Mouse (Mus musculus) thymus, postnatal 14 days (tissue): ENCODE results near the gene Cfhr2.
"Not testable (repeated sequence)": the region's sequence is repeated elsewhere in the genome, so short reads cannot be mapped to it uniquely, and the experiment has no call there.

ENCODE experiments used
- DNase-seq: peaks from one replicate; pipeline ENCODE4 v3.0.0; 2021

Cfhr2 gene

GRCm38 (mm10) chr1:139858548-139858947 is at the start of gene Cfhr2:
Gene Cfhr2, minus strand, starts transcription at chr1:139858702.
- no peak for DNase-seq

DNA sequence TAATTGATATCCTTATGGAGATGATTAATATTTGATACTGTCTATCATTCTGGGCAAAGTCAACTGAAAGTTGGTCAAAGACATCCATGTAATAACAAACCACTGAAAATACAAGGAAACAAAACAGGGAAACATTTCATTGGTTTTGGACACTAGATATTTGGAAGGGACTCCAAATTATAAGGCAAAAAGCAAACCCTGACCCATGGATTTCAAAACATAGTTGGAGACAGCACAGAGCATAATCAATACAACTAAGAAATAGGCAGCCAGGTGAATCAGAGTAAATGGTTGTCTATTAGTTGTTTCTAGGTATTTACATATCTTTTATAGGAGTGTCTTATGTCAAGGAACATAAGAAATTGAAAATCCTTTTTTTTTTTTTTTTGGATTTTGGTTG is 5.2 kb upstream of the Cfhr2 start:
- DNase-seq = no peak

GRCm38 (mm10) chr1:139860176-139860575 is 1.7 kb upstream of the Cfhr2 start:
- no peak for DNase-seq

DNA sequence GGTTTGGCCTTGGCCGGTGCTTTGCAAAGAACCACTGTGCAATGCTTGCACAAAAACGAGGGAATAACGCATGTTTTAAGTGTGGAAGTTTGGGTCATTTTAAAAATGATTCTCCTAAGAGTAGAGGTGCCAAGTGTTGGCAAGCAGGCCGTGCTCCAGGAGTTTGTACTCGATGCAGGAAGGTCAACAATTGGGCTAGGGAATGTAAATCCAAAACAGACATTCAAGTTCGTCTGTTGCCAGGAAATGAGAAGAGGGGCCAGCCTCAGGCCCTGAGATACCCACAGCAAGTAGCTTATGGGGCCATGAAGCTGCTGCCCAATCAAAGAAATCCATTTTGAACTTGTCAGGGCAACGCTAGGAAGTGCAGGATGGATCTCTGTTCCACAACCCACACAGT is 18.8 kb downstream of the Cfhr2 start:
- no peak for DNase-seq

DNA sequence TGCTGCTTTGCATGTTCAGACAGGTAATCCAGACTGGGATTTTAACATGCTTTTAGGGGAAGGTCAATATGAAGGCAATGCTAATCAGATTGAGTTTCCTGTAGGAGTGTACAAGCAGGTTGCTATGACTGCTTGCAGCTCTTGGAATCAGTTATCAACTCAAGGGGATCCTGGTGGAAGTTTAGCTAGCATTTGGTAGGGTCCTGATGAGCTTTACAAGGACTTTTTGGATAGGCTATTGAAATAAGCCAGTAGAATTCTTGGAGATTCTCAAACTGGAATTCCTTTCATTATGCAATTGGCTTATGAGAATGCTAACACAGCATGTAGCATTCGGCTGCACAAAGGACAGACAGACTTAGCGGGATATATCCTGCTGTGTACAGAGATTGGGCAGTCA is 19.2 kb downstream of the Cfhr2 start:
- no peak for DNase-seq

DNA sequence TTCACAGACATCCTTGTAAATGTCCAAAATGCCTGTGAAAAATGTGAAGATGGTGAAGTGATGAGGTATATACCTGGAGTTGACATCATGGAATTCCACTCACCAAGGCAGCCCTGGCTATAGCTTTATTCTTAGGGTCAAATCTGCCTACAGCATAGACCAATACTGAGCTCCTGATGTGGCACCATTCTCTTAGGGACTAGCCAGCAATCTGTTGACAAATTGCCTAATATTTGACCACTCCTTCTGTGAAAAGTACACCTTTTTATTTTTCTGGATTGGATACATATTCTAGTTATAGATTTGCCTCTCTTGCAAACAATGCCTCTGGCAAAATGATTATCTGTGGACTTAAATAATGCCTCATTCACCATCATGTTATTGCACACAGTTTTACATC is 49.9 kb downstream of the Cfhr2 start:
- DNase-seq = no peak

- no peak for DNase-seq
Observed at GRCm38 (mm10) chr1:139781143-139781542, 77.4 kb downstream of the Cfhr2 start, which contains the start of gene Gm4788. Gene Gm4788, minus strand, starts transcription at chr1:139781243.

DNA sequence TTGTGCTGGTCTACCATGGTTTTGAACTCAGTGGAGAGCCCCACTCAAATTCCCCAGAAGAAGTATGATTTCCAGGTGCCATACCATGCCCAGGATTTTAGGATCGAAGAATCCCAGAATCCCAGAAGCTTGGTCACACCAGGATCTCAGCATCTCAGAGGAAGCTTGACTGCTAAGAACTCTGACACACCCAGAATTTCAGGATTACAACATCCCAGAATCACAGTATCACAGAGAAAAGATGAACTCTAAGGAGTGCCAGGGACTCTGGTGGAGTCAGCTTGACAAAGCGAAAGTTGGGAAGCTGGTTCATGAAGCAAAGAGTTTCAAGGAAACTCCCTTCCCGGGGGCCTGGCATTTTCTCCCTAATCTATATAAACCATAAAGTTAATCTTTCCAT is 88.6 kb downstream of the Cfhr2 start:
- not testable (repeated sequence) for DNase-seq
